Comparison of ENCODE assay signal across 28 mouse cellular contexts in the genomic region with DNA sequence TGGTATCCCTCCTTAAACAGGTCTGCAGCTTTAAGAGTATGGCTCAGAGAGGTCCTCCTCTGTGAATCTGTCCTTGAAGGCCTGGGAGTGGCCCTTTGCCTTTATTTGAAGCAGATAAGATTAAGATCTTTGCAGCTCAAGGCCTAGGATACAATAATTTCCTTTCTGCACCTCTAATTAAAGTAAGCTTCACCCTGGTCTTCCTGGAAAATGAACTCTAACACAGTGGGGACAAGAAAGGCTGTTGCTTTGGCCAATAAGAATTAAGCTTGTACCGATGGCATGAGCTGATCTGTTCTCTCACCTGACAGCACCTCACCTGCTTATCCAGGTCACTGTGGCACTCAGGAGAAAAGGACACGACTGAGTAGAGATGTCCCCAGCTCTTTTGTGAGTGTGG. TPM values are rescaled to one million over a fixed set of nuclear protein-coding genes. Genes with fewer than 3 reads are reported as not detected.
DNase-seq lines count a peak whose midpoint lies in the region; ATAC-seq and TF ChIP-seq lines count a peak whose summit lies in the region.
"Had no signal": no experiment of that assay in that cellular context is flagged by ENCODE, and none has a peak within 500 bp of the region (broad histone marks: within the 10 kb centered on the region; RNA-seq: fewer than 3 reads in every experiment).

No protein-coding gene starts in this region.

- no peaks in the 10 kb centered on the region for H3K27me3 ChIP-seq in thymus, adult 2 months (ENCODE audit: control insufficient read depth, insufficient read depth, low read length)
- no peaks in the 10 kb centered on the region for H3K27me3 ChIP-seq in intestine, embryonic 16.5 days (replicated peaks; ENCODE audit: control insufficient read depth, insufficient read depth, low read length)
- H3K27me3 ChIP-seq in small intestine, adult 2 months (ENCODE audit: control insufficient read depth, insufficient read depth, low read length): no peaks in the 10 kb centered on the region
- H3K27me3 ChIP-seq: forebrain, embryonic 13.5 days; heart, embryonic 12.5 days; heart, embryonic 15.5 days; hindbrain, embryonic 13.5 days had no signal

- H3K4me3 ChIP-seq in thymus, adult 2 months (ENCODE audit: control insufficient read depth, insufficient read depth, low read length): no peak overlapping the region
- H3K4me3 ChIP-seq in intestine, embryonic 16.5 days (ENCODE audit: low read length): no peak overlapping the region
- H3K4me3 ChIP-seq in small intestine, adult 2 months (ENCODE audit: low read depth, low read length): no peak overlapping the region
- H3K4me3 ChIP-seq: forebrain, embryonic 10.5 days; forebrain, embryonic 13.5 days; heart, embryonic 12.5 days; heart, embryonic 15.5 days; hindbrain, embryonic 10.5 days; hindbrain, embryonic 13.5 days had no signal

- no peak for TF ChIP-seq CTCF in thymus, adult 2 months (IDR thresholded peaks at IDR 0.05; ENCODE audit: borderline replicate concordance, control insufficient read depth, extremely low read depth, insufficient read depth, low read length, poor library complexity)
- TF ChIP-seq CTCF in small intestine, adult 2 months (IDR thresholded peaks at IDR 0.05; ENCODE audit: extremely low read depth, insufficient read length, insufficient replicate concordance, low read depth, low read length): no peak

- 0 out of 2 replicates have a peak overlapping the region, but pooled peaks have one; percentile 14 for H3K4me2 ChIP-seq in intestine, embryonic 16.5 days (ENCODE audit: low read depth, low read length)
- H3K4me2 ChIP-seq: forebrain, embryonic 13.5 days; heart, embryonic 12.5 days; heart, embryonic 15.5 days; hindbrain, embryonic 13.5 days had no signal

- no peaks in the 10 kb centered on the region for H3K36me3 ChIP-seq in thymus, adult 2 months (ENCODE audit: control insufficient read depth, insufficient read depth, low read length)
- H3K36me3 ChIP-seq in intestine, embryonic 16.5 days (ENCODE audit: control insufficient read depth, insufficient read depth, low read length): no peaks in the 10 kb centered on the region
- no peaks in the 10 kb centered on the region for H3K36me3 ChIP-seq in small intestine, adult 2 months (ENCODE audit: control insufficient read depth, insufficient read depth, low read length)
- H3K36me3 ChIP-seq: forebrain, embryonic 10.5 days; heart, embryonic 12.5 days; heart, embryonic 15.5 days; hindbrain, embryonic 10.5 days; hindbrain, embryonic 13.5 days had no signal

- no peaks in the 10 kb centered on the region for H3K9me3 ChIP-seq in intestine, embryonic 16.5 days (ENCODE audit: control insufficient read depth, low read length)
- H3K9me3 ChIP-seq: forebrain, embryonic 10.5 days; forebrain, embryonic 13.5 days; heart, embryonic 12.5 days; heart, embryonic 15.5 days; hindbrain, embryonic 10.5 days; hindbrain, embryonic 13.5 days had no signal

- DNase-seq in thymus, adult 2 months: no peak
- DNase-seq in thymus, postnatal 25 days: no peak
- DNase-seq in adipocyte (ENCODE audit: low spot score): no peak
- DNase-seq in spleen, postnatal 4 days (ENCODE audit: low spot score in 2 of 2): no peak
- no peak for DNase-seq in adrenal gland, adult 18-20 months (ENCODE audit: low spot score in 2 of 2)
- DNase-seq: adrenal gland, postnatal 10 days; adrenal gland, postnatal 36 days; cerebellum, adult 18-20 months; cerebellum, adult 9-10 months; cerebellum, postnatal 14 days; gastrocnemius, postnatal 10 days; gastrocnemius, postnatal 36 days; heart, postnatal 10 days; heart, postnatal 36 days had no signal

- H3K9ac ChIP-seq in intestine, embryonic 16.5 days (ENCODE audit: low read depth, low read length): no peak overlapping the region
- H3K9ac ChIP-seq: forebrain, embryonic 13.5 days; heart, embryonic 12.5 days; heart, embryonic 15.5 days; hindbrain, embryonic 13.5 days had no signal

- WGBS in thymus, adult 2 months: 67% methylated on average over 2 of the region's 2 CpGs
- 44% methylated on average over 2 of the region's 2 CpGs for WGBS in intestine, embryonic 16.5 days
- 21% methylated on average over 2 of the region's 2 CpGs for WGBS in small intestine, adult 2 months

- peak; percentile 73 for ATAC-seq in intestine, embryonic 16.5 days
- ATAC-seq: forebrain, embryonic 13.5 days; forebrain, embryonic 16.5 days; hindbrain, embryonic 16.5 days had no signal

- no peak for TF ChIP-seq POLR2A in thymus, adult 2 months (IDR thresholded peaks at IDR 0.05; ENCODE audit: control insufficient read depth, extremely low read depth, insufficient read depth, low read length, poor library complexity)
- no peak for TF ChIP-seq POLR2A in small intestine, adult 2 months (IDR thresholded peaks at IDR 0.05; ENCODE audit: low read depth, low read length)

- peaks cover 36% of the 10 kb centered on the region for H3K4me1 ChIP-seq in thymus, adult 2 months (replicated peaks; ENCODE audit: control insufficient read depth, insufficient read depth, low read length)
- H3K4me1 ChIP-seq in intestine, embryonic 16.5 days (ENCODE audit: control insufficient read depth, insufficient read depth, low read length): peaks cover 19% of the 10 kb centered on the region
- H3K4me1 ChIP-seq in small intestine, adult 2 months (ENCODE audit: control insufficient read depth, insufficient read depth, insufficient read length, low read length): peaks cover 32% of the 10 kb centered on the region
- H3K4me1 ChIP-seq: forebrain, embryonic 10.5 days; forebrain, embryonic 13.5 days; heart, embryonic 15.5 days; hindbrain, embryonic 10.5 days; hindbrain, embryonic 13.5 days had no signal

- H3K27ac ChIP-seq in thymus, adult 2 months (ENCODE audit: control insufficient read depth, insufficient read depth, low read length): peak overlapping the region; percentile 58
- H3K27ac ChIP-seq in intestine, embryonic 16.5 days (ENCODE audit: low read length): peak overlapping the region; percentile 76
- peak overlapping the region; percentile 65 for H3K27ac ChIP-seq in small intestine, adult 2 months (ENCODE audit: insufficient read depth, low read depth, low read length)
- H3K27ac ChIP-seq: forebrain, embryonic 10.5 days; forebrain, embryonic 13.5 days; heart, embryonic 15.5 days; hindbrain, embryonic 10.5 days; hindbrain, embryonic 13.5 days had no signal

RNA-seq across cellular contexts. Expression of a gene that starts 18.8 kb away (rescaled TPM):
- polyA plus RNA-seq in thymus, adult 2 months (2012; rRNA removed): 33.0 and 34.0 TPM in 2 replicates
- 22.9 and 24.3 TPM in 2 replicates for polyA plus RNA-seq in intestine, embryonic 16.5 days (2015; fragmentation: Nextera tagmentation; extraction: Ambion mirVana)
- 2.6 and 6.8 TPM in 2 replicates for polyA plus RNA-seq in small intestine, adult 2 months (2012; rRNA removed)
- 1 to 10 TPM; 3.2 to 4.7 TPM for total RNA-seq in adrenal gland, adult 18-20 months (2021)
- total RNA-seq: MEL had no signal

RNA-seq across cellular contexts. Expression of a gene that starts 44.5 kb away (rescaled TPM):
- polyA plus RNA-seq in thymus, adult 2 months (2012; rRNA removed): 113 and 117 TPM in 2 replicates
- 1,466 and 1,574 TPM in 2 replicates for polyA plus RNA-seq in intestine, embryonic 16.5 days (2015; fragmentation: Nextera tagmentation; extraction: Ambion mirVana)
- polyA plus RNA-seq in small intestine, adult 2 months (2012; rRNA removed): 432 and 487 TPM in 2 replicates
- 10 to 100 TPM; 41.4 to 97.6 TPM for total RNA-seq in adrenal gland, adult 18-20 months (2021)
- total RNA-seq: MEL had no signal

RNA-seq across cellular contexts. Expression of a gene that starts 45.0 kb away (rescaled TPM):
- 0.62 and 0.73 TPM in 2 replicates for polyA plus RNA-seq in thymus, adult 2 months (2012; rRNA removed)
- polyA plus RNA-seq in intestine, embryonic 16.5 days (2015; fragmentation: Nextera tagmentation; extraction: Ambion mirVana): 2.6 TPM in 2 replicates
- 0.19 TPM in 1 of 2 replicates, not detected in the other for polyA plus RNA-seq in small intestine, adult 2 months (2012; rRNA removed)
- not detected for total RNA-seq in adrenal gland, adult 18-20 months (2021)
- total RNA-seq: adrenal gland, postnatal 36 days; gastrocnemius, adult 18-20 months; gastrocnemius, postnatal 10 days; gastrocnemius, postnatal 36 days; heart, postnatal 10 days; heart, postnatal 36 days; MEL had no signal
- polyA plus RNA-seq: C2C12; CD4-positive, CD25-positive, alpha-beta regulatory T cell, adult 4 months; forebrain, embryonic 13.5 days; forebrain, embryonic 16.5 days; heart, embryonic 12.5 days; hindbrain, embryonic 10.5 days; hindbrain, embryonic 13.5 days; hindbrain, embryonic 16.5 days had no signal
